Mouse (Mus musculus) ovary, adult 18-20 months (tissue): ENCODE measurements around the gene Epsti1.
"Not testable (repeated sequence)": the region's sequence is repeated elsewhere in the genome, so short reads cannot be mapped to it uniquely, and the experiment has no call there.

ENCODE experiments used
- DNase-seq: peaks from one replicate; pipeline ENCODE4 v3.0.0; 2022; ENCODE audit warnings: low spot score, mixed read lengths

Epsti1 gene

DNA sequence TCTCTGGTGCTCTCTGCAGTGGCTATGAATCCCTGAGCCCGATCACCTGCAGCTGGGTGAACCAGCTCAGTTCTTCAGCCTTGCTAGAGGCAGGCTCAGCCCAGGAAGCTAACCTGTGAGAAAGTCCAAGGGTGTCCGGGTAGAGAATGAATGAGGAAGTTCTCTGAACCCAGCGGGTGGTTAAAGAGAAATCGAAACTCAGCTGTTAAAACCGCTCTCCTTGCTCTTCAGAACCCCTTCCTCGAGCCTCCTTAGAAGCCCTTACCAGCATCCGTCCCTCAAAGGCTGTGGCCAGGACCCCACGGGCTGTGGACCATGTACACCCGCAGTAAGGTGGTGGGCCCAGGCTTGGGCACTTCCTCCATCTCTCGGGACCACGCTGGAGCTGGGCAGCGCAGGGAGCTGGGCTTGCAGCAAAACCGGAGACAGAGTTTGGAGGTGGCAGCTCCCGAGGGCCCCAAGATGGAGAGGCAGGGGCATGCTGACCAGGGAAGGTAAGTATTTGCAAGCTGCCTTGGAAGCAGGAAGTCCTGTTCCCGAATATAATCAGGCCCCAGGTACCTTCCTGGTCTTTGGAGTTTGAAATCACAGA, at the start of gene Epsti1:
Gene Epsti1, plus strand, starts transcription at position 69 of the 592 bp plus-strand sequence.
- DNase-seq = no peak

DNA sequence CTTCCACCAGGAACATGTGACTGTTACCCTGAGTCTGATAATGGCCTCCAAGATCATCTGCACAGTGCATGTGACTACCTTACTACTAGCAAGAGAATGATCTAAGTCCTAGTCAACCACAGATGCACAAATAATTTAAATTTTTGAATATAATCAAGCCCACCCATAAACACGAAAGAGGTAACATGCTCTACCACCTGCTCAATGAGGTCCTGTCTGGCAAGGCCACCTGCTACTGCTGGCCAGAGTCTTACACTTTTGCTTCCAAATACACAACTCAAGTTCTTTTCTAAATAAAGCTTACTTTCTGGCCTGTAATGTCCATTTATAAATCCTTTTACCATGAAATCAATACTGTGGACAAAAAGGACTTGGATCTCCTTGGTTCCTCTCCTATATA, 44.1 kb upstream of the Epsti1 start:
- DNase-seq = no peak

DNA sequence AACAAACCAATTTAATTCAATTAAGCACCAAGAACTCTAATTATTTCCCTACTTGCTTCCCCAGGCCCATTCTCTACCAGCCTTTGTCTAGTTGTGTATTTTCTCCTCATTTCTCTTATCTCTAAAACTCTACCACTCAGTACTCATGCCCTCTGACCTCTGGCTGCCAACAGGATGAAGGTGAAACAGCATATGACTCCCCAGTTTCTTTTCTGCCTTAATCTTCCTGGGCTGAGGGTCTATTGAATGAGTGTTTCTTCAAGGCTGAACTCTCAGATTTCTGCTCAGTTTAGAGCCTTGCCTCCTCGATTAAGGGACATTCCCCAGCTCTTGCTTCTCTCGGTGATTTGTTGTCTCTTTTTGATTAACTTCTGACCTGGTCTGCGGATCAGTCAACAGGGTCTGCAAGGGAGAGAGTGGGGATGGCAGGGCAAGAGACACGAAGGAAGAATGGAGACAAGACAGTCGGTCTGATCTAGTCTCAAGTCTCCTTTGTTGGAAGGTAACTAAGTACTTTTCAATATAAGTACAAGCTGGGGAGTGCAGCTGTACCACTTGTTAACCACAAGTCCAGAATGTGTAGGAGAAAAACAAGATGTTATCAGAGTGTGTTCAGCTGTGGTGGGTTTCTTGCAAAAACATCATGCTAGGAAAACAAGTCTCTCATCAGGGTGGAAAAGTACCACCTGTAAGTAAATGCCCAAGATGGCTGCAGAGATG, 43.0 kb upstream of the Epsti1 start:
- no peak for DNase-seq

DNA sequence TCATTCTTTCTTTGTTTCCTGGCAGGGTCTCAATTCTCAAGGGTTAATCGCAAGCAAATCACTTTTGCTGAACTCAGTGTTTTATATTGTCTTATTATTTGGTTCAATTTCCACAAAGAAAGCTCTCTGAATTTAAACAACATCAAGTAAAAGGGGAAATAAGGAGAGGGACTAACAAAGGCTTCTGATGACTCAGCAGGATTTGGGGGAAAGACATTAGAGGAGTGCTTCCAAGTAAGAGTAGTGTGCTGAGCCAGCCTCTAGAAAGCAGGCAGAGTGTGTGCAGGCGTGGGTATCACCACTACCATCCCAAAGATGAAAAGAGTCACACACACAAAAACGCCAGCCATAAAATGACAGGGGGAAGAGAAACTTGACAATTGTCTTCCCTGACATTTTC, 40.0 kb upstream of the Epsti1 start:
- no peak for DNase-seq

DNA sequence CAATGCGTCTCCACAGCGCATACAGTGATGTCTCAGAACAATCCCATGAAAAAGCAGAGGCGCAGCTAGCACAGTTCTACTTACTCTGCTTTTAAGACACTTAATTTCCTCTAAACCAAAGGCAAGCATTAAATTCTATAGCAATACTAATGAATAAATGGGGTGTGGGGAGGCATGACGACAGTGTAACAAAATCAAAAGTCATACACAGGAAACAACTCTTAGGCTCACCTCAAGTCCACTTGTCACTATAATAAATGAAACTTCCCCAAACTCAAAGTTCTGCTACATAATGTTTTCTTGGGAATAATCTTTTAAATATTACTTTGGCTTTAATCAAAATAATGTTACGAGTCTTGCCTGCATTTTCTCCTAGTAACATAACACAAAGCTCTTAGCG, 39.5 kb upstream of the Epsti1 start:
- no peak for DNase-seq

DNA sequence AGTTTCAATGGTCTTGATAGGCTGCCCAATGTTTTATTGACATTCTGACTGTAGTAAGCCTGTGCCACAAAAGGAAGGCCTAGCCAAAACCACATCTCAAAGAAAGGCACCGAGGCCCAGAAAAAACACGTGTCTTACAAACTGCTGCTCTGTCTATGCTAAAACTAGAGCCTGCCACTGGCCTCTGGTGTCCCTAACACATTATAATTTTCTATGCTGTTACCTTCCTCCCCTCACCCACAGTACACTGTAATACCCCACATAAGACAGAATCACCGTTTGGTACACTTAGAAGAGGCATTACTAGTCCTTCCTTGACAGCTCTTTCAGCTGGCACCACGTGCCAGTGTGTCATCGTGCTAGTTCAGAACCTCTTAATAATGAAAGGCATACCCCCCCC, 36.4 kb upstream of the Epsti1 start:
- DNase-seq = no peak

DNA sequence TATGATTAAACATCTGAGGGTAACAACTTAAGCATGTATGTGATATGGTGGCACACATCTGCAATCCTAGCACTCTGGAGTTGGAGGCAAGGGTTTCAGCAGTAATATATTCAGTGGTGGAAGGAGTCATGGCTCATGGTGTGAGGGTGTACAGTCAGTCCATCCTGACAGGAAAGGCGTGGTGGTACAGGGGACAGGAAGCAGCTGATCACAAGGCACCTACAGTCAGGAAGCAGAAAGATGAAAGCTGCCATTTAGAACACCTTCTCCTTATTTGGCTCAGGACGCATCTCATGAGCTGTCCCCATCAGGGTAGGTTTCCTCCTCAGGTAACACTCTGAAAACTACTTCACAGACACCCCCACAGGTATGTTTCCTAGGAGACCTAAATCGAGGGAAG, 33.1 kb upstream of the Epsti1 start:
- DNase-seq = no peak

DNA sequence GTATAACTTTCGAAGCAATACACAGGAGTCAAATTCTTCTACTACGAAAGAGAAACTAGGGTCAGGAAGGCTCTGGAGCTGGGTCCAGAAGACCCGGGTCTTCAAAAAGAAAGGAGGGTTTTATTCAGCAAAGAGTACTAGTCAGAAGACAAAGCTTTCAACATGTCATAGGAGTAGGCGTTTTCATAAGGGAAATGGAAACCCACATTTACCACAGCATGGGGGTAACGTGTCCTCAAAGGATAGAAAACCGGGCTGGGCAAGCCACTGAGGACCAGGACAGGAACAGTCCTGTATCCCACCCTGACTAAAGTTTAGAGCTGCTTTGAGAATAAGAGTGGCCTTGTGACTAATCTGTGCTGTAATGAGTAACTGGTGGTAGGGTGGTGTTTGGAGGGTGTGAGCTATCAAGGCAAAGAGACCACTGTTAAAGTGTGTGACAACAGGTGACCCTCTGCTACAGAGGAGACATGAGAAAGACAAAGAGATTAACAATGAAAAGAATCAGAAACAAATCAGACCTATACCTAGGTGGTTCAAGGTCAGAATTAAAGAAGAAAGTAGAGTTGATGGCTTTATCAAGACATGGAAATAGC, 32.6 kb upstream of the Epsti1 start:
- no peak for DNase-seq

DNA sequence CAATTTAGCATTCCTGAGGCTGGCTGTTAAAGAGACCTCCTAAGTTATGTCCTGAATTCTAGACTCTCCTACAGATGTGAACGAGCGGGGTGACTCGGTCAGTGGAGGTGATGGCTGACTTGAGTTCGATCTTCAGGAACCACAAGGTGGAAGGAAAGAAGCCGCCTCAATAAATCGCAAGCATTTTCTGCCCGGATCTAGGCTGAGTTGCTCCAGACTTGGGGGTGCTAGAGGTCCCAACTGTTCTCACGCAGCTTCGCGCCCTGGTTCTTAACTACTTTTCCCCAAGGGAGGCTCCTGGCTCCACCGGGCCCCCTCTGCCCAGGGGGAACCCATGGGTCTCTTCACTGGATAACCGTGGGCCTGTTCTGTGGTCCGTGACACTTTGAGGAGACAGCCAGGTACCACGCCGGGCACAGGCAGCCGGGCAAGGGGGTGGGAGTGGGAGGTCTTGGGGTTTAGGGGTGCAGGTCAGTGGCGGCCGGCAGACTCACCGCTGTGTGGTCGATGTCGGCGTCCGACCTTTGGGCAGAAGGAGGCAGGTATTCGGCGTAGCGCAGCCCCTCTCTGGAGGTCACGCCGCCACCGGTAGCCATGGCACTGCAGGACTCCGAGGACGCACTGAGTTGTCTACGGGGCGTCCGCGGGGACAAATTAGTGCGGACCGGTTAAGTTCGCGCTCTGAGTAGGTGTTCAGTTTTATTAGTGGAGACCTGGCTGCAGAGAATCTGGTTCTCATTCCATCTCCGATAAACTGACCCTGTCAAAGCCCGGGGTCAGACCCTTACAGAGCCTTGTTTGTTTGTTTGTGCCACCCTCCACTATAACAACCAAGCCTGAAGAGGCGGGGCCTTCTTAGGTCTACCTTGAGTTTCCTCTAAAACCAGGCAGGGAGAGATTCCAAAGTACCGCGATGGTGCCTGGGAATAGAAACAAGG, 29.5 kb upstream of the Epsti1 start, which contains the start of gene Dnajc15:
Gene Dnajc15, minus strand, starts transcription at position 822 of the 938 bp plus-strand sequence.
- DNase-seq = peak; percentile 77

DNA sequence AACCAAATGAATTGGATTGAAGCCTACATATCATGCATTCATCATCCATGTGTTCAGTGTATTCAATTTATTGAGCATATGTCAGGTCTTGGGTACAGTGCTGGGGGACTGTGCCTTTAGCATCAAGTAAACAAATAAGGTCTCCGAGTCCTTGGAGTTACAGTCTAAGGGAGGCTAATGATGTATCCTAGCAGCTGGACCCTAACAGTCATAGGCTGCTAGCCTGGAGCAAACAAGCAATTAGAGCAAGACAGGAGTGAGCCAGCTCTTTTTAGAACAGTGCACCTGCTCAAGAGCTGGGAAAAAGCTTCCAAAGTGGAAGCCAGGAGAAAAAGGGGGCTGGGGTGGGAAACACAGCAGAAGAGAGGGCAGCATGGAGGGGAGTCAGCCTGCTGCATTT, 27.8 kb upstream of the Epsti1 start:
- no peak for DNase-seq

DNA sequence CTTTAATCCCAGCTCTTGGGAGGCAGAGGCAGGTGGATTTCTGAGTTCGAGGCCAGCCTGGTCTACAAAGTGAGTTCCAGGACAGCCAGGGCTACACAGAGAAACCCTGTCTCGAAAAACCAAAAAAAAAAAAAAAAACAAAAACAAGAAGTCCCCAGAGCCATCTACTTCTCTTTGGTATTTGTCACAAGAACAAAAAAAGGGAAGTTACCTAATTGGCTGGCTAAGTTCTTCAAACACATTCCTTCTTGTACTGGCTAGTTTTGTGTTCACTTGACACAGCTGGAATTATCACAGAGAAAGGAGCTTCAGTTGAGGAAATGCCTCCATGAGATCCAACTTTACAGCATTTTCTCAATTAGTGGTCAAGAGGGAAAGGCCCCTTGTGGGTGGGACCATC, 26.2 kb upstream of the Epsti1 start:
- DNase-seq = not testable (repeated sequence)

DNA sequence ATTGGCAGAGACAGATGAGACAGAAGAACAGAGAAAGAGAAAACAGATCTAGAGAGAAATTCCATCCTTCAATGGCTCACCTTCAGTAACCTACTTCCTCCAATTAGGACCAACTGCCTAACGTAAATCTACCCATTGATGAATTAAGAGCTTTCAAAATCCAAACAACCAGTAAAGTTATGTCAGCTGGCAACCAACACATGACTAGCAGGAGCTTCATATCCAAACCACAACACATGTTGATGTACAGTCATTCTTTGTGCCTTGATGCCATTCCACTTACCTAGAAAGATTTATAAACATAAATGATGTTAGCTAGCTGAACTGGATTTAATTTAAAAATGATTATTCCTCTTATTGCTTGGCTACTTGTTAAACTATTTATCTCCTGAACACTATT, 22.0 kb upstream of the Epsti1 start:
- DNase-seq = no peak

DNA sequence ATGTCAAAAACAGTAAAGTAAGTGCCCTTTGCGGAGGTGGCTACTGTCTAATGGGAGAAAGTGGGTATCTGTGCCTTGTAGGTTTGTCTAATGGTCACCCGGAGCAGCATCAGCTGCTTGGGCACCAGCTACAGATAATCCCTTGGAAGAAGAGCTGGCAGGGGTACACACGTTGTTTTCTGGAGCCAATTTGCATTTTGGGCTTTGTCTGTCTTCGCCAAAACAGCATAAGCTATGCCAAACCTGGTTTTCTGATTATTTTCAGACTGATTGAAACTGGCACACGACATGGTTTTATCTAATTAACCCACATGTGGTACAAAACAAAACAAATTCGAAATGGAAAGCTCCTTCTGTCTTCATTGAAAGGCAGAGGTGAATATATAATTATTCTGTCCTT, 21.4 kb upstream of the Epsti1 start:
- DNase-seq = no peak

DNA sequence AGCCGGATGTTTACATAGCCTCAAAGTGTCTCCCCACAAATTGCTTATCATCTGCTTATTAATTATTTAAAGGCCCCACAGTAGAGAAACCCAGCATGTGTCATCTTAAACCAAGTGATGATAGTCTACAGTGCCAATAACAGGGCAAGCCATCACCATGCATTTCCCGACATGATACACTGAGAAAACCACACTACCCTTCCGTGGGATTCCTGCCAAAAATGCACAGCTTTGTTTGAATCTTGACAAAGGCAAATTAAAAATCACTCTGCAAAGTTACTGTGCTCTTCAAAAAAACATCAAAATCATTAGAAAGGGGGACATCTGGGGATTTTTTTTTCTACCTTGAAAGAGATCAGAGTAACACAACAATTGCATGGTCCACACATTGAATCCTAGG, 17.7 kb upstream of the Epsti1 start:
- no peak for DNase-seq

DNA sequence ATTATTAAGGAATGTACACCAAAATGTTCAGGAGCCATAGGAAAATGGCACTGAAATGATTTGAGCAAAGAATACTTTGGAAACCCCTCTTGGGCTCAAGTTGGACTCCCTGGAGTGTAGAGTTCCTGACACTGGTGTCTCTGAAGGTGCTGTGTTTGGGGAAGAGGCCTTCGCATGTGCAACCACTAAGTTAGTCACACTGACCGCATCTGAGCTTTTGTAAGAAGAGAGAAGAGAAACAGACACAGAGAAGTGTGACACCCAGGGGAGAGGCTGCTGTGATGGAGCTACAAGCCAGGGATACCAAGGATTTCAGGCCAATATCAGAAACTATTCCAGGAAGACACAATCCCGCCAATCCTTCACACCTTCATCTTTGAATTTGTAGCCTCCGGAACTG, 17.1 kb upstream of the Epsti1 start:
- DNase-seq = no peak

DNA sequence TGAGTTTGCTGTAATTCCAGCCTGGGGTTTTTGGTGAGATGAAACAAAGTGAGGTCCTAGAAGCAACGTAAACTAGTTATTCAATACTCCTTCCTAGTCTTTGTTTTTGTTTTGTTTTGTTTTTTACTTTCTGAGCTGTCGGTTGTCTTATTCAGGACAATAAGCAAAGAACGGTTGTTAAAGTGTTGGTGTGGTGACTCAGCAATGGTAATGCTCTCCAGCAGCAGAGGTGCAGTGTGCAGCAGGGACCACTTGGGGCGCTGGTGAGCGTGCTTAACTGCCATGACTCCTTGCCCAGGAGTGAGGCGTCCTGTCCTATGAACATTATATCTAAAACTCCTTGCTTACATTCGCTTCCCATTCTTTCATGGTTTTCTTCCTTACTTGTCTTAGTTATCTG, 14.1 kb upstream of the Epsti1 start:
- DNase-seq = no peak

DNA sequence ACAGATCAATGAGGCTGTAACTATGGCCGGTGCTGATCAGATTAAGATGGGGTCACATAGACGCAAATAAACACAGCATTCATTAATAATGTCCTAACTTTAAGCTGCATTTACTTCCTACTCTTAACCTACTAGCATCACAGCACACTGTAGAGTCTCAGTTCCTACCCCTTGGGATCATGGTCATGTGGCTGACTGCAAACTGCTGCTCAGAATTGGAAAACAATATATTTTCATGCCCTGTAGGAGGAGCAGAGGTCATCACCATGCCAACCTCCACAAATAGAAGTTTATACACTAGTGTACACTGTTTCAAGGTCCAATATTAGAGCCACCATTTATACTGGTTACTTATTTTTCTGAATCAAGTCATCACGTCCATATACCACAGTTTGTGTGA, 8.1 kb upstream of the Epsti1 start:
- DNase-seq = no peak

DNA sequence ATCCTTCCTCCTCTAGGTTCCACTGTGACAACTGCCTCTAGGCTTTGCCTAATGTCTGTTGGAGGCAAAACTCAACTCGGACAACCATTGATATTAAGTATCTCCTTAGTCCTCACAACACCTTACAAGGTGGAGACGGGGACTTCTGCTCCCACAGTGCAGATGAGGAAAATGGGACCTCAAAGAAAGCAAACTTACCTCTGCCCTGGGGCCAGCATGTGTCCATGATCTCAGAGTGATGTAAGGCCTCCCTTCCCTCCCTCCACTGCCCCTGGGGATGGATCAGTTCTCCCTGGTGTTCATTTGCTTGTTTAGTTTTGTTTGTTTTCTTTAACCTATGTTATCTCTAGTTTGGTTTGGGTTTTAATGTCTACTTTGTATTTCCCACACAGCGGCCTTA, 1.5 kb upstream of the Epsti1 start:
- DNase-seq = no peak

DNA sequence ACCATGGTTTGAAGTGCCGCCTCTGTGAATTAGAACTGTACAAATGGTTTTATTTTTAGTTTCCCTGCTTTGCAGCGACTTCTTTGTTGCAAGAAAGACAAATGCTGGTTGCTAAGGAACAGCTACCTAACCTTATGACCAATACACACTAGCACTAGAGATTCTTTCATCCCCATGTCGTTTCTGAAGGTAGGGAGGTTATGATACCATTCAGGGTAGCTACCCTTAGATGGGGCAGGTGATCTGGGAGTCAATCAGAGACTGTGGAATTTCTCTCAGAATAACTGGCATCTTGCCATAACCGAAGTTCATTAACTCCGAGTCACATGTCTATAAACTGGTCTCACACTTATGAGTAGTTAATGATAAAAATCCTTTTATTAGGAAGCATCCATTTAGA, 1.4 kb downstream of the Epsti1 start:
- DNase-seq = no peak

DNA sequence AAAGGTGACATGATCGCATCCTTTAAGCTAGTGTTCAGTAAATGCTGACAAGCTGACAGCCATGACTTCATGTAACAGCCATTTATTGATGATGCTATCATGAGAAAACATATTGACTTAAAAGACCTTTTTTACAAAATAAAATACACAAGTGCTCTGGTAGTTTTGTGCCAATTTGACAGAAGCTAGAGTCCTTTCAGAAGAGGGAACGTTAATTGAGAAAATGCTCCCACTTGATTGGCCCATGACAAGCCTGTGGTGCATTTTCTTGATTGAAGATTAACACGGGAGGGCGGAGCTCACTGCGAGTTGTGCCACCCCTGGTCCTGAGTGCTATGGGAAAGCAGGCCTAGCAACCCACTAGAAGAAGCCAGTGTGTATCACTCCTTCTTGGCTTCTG, 2.5 kb downstream of the Epsti1 start:
- DNase-seq = no peak

DNA sequence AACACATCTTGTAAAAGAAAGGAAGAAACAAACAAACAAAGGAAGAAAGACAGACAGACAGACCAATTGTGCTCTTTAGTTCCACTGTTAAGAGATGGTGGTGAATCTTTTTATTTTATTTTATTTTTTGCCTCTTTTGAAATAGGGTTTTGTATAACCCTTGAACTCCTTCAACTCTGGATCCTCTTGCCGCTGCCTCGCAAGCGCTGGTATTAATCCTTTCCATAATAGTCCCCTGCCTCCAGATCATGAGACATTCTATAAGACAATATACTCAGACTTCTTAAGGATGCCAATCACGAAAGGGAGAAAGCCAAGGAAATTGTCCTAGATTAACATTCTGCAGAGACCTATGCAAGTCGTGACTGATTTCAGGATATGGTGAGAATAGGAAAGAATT, 11.7 kb downstream of the Epsti1 start:
- no peak for DNase-seq

DNA sequence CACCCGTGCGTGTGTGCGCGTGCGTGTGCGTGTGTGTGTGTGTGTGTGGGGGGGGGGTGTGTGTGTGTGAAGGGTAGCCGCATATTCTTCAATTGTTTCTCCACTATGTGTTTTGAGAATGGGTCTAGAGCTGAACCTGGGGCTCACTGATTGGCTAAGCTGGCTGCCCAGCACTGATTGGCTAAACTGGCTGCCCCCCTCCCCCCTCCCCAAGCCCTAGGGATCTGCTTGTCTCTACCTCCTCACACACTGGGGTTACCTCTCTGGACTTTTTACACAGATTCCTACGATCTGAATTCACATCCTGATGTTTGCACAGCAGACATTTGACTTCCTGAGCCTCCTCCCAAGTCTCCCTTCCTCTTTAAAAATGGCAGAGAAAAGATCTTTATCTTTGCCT, 17.6 kb downstream of the Epsti1 start:
- DNase-seq = no peak
